Mouse (Mus musculus) bone marrow macrophage, adult 2 months (primary cell): ENCODE data around the gene Manbal.

Experiments
- CTCF ChIP-seq: IDR thresholded peaks from 2 replicates; pipeline ENCODE4 v1.5.1; 2012; ENCODE audit warnings: low read depth, mild to moderate bottlenecking, low read length, moderate library complexity
- POLR2A ChIP-seq: IDR thresholded peaks from 2 replicates; pipeline ENCODE4 v1.6.1; 2012; ENCODE audit warnings: mild to moderate bottlenecking, low read depth, low read length, borderline replicate concordance

DNA sequence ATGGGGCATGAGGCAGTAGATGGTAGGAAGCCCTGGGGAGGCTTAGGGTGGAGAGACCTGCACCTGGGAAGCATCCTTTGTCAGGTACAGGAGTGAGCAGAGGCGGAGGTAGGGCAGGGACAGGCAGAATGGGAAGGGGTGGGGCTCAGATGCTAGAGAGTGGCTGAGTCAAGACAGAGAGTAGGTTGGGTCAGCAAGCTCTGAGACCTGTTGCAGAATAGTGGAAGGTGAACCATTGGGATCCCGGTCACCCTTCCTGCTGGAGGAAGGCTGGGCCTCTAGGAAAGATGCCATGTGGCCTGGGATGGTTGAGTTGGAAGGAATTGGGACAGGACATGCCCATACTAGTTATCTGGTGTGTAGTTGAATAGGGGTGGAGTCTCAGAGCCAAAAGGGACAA lies 24.9 kb downstream of the Manbal start:
- TF ChIP-seq CTCF (no peak), POLR2A (no peak)
